Mouse (Mus musculus): ENCODE measurements at regions not wholly inside any gene's neighbourhood (a gene's known extent, or its start where the extent isn't known, plus 50 kb on each side); places are given as distances from the start of the nearest gene placed in this dataset.

DNA sequence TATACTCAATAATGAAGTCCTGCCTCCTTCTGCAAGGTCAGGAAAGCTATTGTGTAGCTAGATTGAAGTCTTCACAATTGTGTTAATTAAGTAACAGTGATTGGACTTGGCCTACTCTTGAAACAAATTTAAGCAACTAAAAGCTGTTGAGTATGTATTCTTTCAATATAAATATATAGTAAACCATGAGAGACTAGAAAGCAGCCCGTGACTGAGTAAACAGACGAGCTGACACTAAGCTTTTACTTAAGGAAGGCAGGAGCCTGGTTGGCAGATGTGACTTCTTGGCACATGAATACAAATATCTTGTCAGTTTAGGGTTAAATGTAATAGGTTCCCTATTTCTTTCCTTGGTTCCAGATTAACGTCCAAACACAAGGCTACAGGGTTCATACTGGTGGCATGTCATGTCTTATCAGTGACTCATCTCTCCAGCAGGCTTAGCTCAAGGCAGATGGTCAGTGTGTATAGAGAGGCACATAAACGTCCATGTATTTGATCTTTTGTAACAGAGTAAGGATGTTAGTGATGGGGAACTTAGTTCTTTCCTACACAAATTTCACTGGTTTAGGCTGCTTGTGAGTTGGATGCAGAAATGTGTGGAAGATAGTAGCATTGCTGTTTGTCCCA is 184.7 kb downstream of the Etaa1 start:
- TF ChIP-seq POLR2A (IDR thresholded peaks at IDR 0.05; ENCODE audit: insufficient read depth, low read length) (no peak), CTCF (IDR thresholded peaks at IDR 0.05; ENCODE audit: low read depth, low read length) (no peak)

Measured in ES-Bruce4 (cell line).